Mouse (Mus musculus): ENCODE data around the gene Scd1. TPM values are rescaled to one million over a fixed set of nuclear protein-coding genes. Genes with fewer than 3 reads are reported as not detected.

The Scd1 gene
- polyA plus RNA-seq, 1 experiment from 2014 or later, result 2.3 TPM

- no peaks in the 10 kb centered on the region for H3K27me3 ChIP-seq (ENCODE audit: control insufficient read depth, insufficient read depth, low read depth, low read length)
- H3K4me2 ChIP-seq (ENCODE audit: low read depth, low read length), result no peak overlapping the region
- 14% methylated on average over 13 of the region's 13 CpGs for WGBS
- no peaks in the 10 kb centered on the region; the same call in 1 of the 2 replicates for H3K4me1 ChIP-seq (replicated peaks; ENCODE audit: control insufficient read depth, insufficient read depth, low read length)
- H3K4me3 ChIP-seq (ENCODE audit: low read length), result no peak overlapping the region
- H3K36me3 ChIP-seq (ENCODE audit: control insufficient read depth, insufficient read depth, low read length), result no peaks in the 10 kb centered on the region
- H3K27ac ChIP-seq (ENCODE audit: low read length), result no peak overlapping the region
- no peaks in the 10 kb centered on the region for H3K9me3 ChIP-seq (ENCODE audit: control insufficient read depth, low read length)
- peak; percentile 36; the same call in 1 of the 2 replicates for ATAC-seq (ENCODE audit: low read depth)
- H3K9ac ChIP-seq (ENCODE audit: low read length), result no peak overlapping the region
These were observed 44.1 kb downstream of the Scd1 start for GRCm38 (mm10) chr19:44363529-44363928.

DNA sequence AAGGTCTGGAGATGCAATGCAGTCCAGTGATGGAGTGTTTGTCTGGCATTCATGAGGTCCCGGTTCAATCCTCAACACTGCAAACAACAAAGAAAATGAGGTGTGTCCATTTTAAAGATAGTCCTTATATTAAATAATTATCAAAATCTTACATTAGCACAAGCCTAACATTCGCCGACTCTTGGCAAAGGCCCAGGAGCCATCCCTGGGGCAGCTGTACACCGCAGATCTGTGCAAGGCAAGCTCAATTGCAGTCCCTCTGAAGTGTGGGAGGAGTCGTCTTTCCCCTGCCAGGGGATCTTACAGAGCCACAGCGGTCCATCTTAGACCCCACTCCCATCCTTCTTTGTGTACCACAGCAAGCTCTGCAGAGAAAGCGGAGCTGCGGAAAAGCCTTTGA is 49.0 kb downstream of the Scd1 start:
- no peak overlapping the region for H3K4me2 ChIP-seq (ENCODE audit: low read depth, low read length)
- H3K27ac ChIP-seq (ENCODE audit: low read length), result no peak overlapping the region
- no peaks in the 10 kb centered on the region for H3K27me3 ChIP-seq (ENCODE audit: control insufficient read depth, insufficient read depth, low read depth, low read length)
- no peaks in the 10 kb centered on the region; the same call in 1 of the 2 replicates for H3K4me1 ChIP-seq (replicated peaks; ENCODE audit: control insufficient read depth, insufficient read depth, low read length)
- H3K4me3 ChIP-seq (ENCODE audit: low read length), result no peak overlapping the region
- H3K9ac ChIP-seq (ENCODE audit: low read length), result no peak overlapping the region
- 41% methylated on average over 8 of the region's 8 CpGs for WGBS
- H3K36me3 ChIP-seq (ENCODE audit: control insufficient read depth, insufficient read depth, low read length), result no peaks in the 10 kb centered on the region
- H3K9me3 ChIP-seq (ENCODE audit: control insufficient read depth, low read length), result no peaks in the 10 kb centered on the region
- ATAC-seq (ENCODE audit: low read depth), result no peak

GRCm38 (mm10) chr19:44351756-44352155 is 55.9 kb downstream of the Scd1 start:
- no peak overlapping the region for H3K9ac ChIP-seq (ENCODE audit: low read length)
- 0 out of 2 replicates have a peak, but pooled peaks cover 3% of the 10 kb centered on the region for H3K9me3 ChIP-seq (ENCODE audit: control insufficient read depth, low read length)
- H3K27me3 ChIP-seq (ENCODE audit: control insufficient read depth, insufficient read depth, low read depth, low read length), result no peaks in the 10 kb centered on the region
- H3K4me1 ChIP-seq (replicated peaks; ENCODE audit: control insufficient read depth, insufficient read depth, low read length), result no peaks in the 10 kb centered on the region
- no peak overlapping the region for H3K4me2 ChIP-seq (ENCODE audit: low read depth, low read length)
- no peak overlapping the region for H3K4me3 ChIP-seq (ENCODE audit: low read length)
- no peaks in the 10 kb centered on the region for H3K36me3 ChIP-seq (ENCODE audit: control insufficient read depth, insufficient read depth, low read length)
- H3K27ac ChIP-seq (ENCODE audit: low read length), result no peak overlapping the region
- WGBS, result 79% methylated on average over 7 of the region's 7 CpGs
- no peak for ATAC-seq (ENCODE audit: low read depth)

- Histone ChIP-seq H3K36me3 (ENCODE audit: control insufficient read depth, insufficient read depth, low read length) (no peaks in the 10 kb centered on the region), H3K4me2 (ENCODE audit: low read depth, low read length) (no peak overlapping the region), H3K9me3 (ENCODE audit: control insufficient read depth, low read length) (0 out of 2 replicates have a peak, but pooled peaks cover 3% of the 10 kb centered on the region), H3K27ac (ENCODE audit: low read length) (no peak overlapping the region), H3K9ac (ENCODE audit: low read length) (no peak overlapping the region), H3K4me1 (replicated peaks; ENCODE audit: control insufficient read depth, insufficient read depth, low read length) (no peaks in the 10 kb centered on the region), H3K4me3 (ENCODE audit: low read length) (no peak overlapping the region), H3K27me3 (ENCODE audit: control insufficient read depth, insufficient read depth, low read depth, low read length) (no peaks in the 10 kb centered on the region)
- ATAC-seq (ENCODE audit: low read depth), result no peak
- 84% methylated on average over 8 of the region's 8 CpGs for WGBS
These were observed 58.0 kb downstream of the Scd1 start for GRCm38 (mm10) chr19:44349689-44350088.

Other genes with a start within 250 kb of the Scd1 start
- gene Pkd2l1, start 215.4 kb downstream of the Scd1 start, polyA plus RNA-seq (2015; fragmentation: Nextera tagmentation; extraction: Ambion mirVana), result 0.06 TPM in 1 of 2 replicates, not detected in the other
- gene Scd3, start 204.6 kb downstream of the Scd1 start, polyA plus RNA-seq (2015; fragmentation: Nextera tagmentation; extraction: Ambion mirVana), result 0.48 and 0.91 TPM in 2 replicates
- 225 and 232 TPM in 2 replicates for gene Scd2, start 114.2 kb downstream of the Scd1 start, polyA plus RNA-seq (2015; fragmentation: Nextera tagmentation; extraction: Ambion mirVana)
- gene Scd4, start 74.8 kb downstream of the Scd1 start, polyA plus RNA-seq (2015; fragmentation: Nextera tagmentation; extraction: Ambion mirVana), result 0.40 and 0.49 TPM in 2 replicates
- not detected in 2 replicates for gene Wnt8b, start 85.6 kb upstream of the Scd1 start, polyA plus RNA-seq (2015; fragmentation: Nextera tagmentation; extraction: Ambion mirVana)
- gene Sec31b, start 138.0 kb upstream of the Scd1 start, polyA plus RNA-seq (2015; fragmentation: Nextera tagmentation; extraction: Ambion mirVana), result 0.64 and 0.84 TPM in 2 replicates
- gene Gm20538, start 145.0 kb upstream of the Scd1 start, polyA plus RNA-seq (2015; fragmentation: Nextera tagmentation; extraction: Ambion mirVana), result 1.6 TPM in 1 of 2 replicates, not detected in the other
- 480 and 515 TPM in 2 replicates for gene Ndufb8, start 147.6 kb upstream of the Scd1 start, polyA plus RNA-seq (2015; fragmentation: Nextera tagmentation; extraction: Ambion mirVana)
- 29.4 and 31.1 TPM in 2 replicates for gene Hif1an, start 155.0 kb upstream of the Scd1 start, polyA plus RNA-seq (2015; fragmentation: Nextera tagmentation; extraction: Ambion mirVana)